Mouse (Mus musculus): Measurements from ENCODE around the gene Iqcf4. TPM values are rescaled to one million over a fixed set of nuclear protein-coding genes. Genes with fewer than 3 reads are reported as not detected.

Gene Iqcf4
- polyA plus RNA-seq, 1 experiment from 2014 or later = not detected

- Histone ChIP-seq H3K4me2 (replicated peaks; ENCODE audit: low read depth, low read length) (no peak overlapping the region), H3K36me3 (ENCODE audit: insufficient read depth, low read length) (no peaks in the 10 kb centered on the region), H3K27ac (ENCODE audit: low read length) (no peak overlapping the region), H3K9me3 (ENCODE audit: low read length) (no peaks in the 10 kb centered on the region), H3K4me3 (ENCODE audit: low read length) (no peak overlapping the region), H3K9ac (replicated peaks; ENCODE audit: low read length) (no peak overlapping the region), H3K27me3 (ENCODE audit: insufficient read depth, low read length) (no peaks in the 10 kb centered on the region), H3K4me1 (ENCODE audit: insufficient read depth, low read length) (no peaks in the 10 kb centered on the region)
- ATAC-seq (ENCODE audit: low FRiP score, low TSS enrichment) = no peak
- 90% methylated on average over 11 of the region's 11 CpGs for WGBS
Observed at GRCm38 (mm10) chr9:106534975-106535374, 35.8 kb downstream of the Iqcf4 start.

DNA sequence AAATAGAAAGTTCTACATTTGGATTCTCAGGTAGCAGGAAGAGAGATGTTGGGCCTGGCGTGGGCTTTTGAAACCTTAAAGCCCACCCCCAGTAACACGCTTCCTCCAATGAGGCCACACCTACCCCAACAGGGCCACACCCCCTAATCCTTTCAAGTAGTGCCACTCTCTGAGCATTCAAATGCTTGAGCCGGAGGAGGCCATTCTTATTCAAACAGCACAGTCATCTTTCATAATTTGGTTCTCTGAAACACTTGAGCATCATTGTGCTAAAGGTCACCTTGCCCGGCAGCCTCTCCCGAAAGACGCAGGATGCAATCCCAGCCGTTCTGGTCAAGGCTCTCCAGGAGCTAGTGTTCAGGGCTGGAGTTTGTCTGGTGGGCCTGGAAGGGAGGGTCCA lies 36.5 kb downstream of the Iqcf4 start:
- no peak overlapping the region for H3K9ac ChIP-seq (replicated peaks; ENCODE audit: low read length)
- 90% methylated on average over 7 of the region's 7 CpGs for WGBS
- H3K27me3 ChIP-seq (ENCODE audit: insufficient read depth, low read length) = no peaks in the 10 kb centered on the region
- no peaks in the 10 kb centered on the region for H3K9me3 ChIP-seq (ENCODE audit: low read length)
- no peak for ATAC-seq (ENCODE audit: low FRiP score, low TSS enrichment)
- H3K4me1 ChIP-seq (ENCODE audit: insufficient read depth, low read length) = no peaks in the 10 kb centered on the region
- H3K4me2 ChIP-seq (replicated peaks; ENCODE audit: low read depth, low read length) = no peak overlapping the region
- no peaks in the 10 kb centered on the region for H3K36me3 ChIP-seq (ENCODE audit: insufficient read depth, low read length)
- H3K4me3 ChIP-seq (ENCODE audit: low read length) = no peak overlapping the region
- H3K27ac ChIP-seq (ENCODE audit: low read length) = no peak overlapping the region

- H3K4me1 ChIP-seq (ENCODE audit: insufficient read depth, low read length) = no peaks in the 10 kb centered on the region
- H3K27ac ChIP-seq (ENCODE audit: low read length) = no peak overlapping the region
- H3K4me2 ChIP-seq (replicated peaks; ENCODE audit: low read depth, low read length) = no peak overlapping the region
- H3K36me3 ChIP-seq (ENCODE audit: insufficient read depth, low read length) = no peaks in the 10 kb centered on the region
- no peaks in the 10 kb centered on the region for H3K9me3 ChIP-seq (ENCODE audit: low read length)
- no peak overlapping the region for H3K9ac ChIP-seq (replicated peaks; ENCODE audit: low read length)
- no peak for ATAC-seq (ENCODE audit: low FRiP score, low TSS enrichment)
- H3K27me3 ChIP-seq (ENCODE audit: insufficient read depth, low read length) = no peaks in the 10 kb centered on the region
- H3K4me3 ChIP-seq (ENCODE audit: low read length) = no peak overlapping the region
- 26% methylated on average over 3 of the region's 3 CpGs for WGBS
Observed at GRCm38 (mm10) chr9:106531833-106532232, 39.0 kb downstream of the Iqcf4 start.

DNA sequence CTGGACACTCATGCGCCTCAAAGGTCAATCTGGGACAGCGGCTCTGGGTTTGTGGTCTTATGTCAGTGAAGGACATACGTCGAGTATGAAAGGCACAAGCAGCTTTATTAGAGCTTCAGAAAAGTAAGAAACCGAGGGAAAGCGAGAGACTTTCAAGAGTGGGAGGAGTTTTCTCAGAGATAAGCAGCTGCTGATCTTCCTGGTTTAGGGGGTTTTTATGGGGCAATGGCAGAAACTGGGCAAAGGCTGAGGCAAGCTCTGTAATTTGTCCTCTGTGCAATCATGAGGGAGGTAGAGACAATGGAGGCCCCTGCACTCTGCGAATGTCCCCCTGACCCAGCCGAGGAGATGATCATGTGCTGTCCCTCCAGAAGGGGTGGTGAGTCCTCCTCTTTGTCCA lies 50.9 kb downstream of the Iqcf4 start:
- Histone ChIP-seq H3K9ac (replicated peaks; ENCODE audit: low read length) (no peak overlapping the region), H3K4me1 (ENCODE audit: insufficient read depth, low read length) (no peaks in the 10 kb centered on the region), H3K27ac (ENCODE audit: low read length) (no peak overlapping the region), H3K27me3 (ENCODE audit: insufficient read depth, low read length) (no peaks in the 10 kb centered on the region), H3K4me3 (ENCODE audit: low read length) (no peak overlapping the region), H3K36me3 (ENCODE audit: insufficient read depth, low read length) (no peaks in the 10 kb centered on the region), H3K9me3 (ENCODE audit: low read length) (no peaks in the 10 kb centered on the region), H3K4me2 (replicated peaks; ENCODE audit: low read depth, low read length) (no peak overlapping the region)
- 73% methylated on average over 8 of the region's 8 CpGs for WGBS
- no peak for ATAC-seq (ENCODE audit: low FRiP score, low TSS enrichment)

DNA sequence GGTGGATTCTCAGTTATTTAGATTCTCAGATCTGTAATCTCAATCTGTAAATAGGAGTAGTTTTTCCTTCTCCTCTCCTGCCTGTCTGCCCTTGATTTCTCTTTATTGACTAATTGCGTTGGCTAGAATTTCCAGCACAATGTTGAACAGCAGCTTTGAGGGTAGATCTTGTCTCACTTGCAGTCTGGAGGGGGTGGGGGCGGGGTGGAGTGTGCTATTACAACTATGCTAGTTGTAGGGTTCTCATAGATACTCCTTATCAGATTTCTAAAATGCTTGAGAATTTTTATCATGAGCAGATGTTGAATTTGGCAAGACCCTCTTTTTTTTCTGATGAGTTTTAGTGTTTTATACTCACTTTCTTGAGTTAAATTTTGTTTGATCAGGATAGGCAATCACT lies 51.4 kb downstream of the Iqcf4 start:
- H3K27ac ChIP-seq (ENCODE audit: low read length) = no peak overlapping the region
- H3K27me3 ChIP-seq (ENCODE audit: insufficient read depth, low read length) = no peaks in the 10 kb centered on the region
- no peak overlapping the region for H3K4me3 ChIP-seq (ENCODE audit: low read length)
- no peak overlapping the region for H3K4me2 ChIP-seq (replicated peaks; ENCODE audit: low read depth, low read length)
- WGBS = 52% methylated on average over 2 of the region's 2 CpGs
- no peaks in the 10 kb centered on the region for H3K9me3 ChIP-seq (ENCODE audit: low read length)
- H3K4me1 ChIP-seq (ENCODE audit: insufficient read depth, low read length) = no peaks in the 10 kb centered on the region
- H3K36me3 ChIP-seq (ENCODE audit: insufficient read depth, low read length) = no peaks in the 10 kb centered on the region
- no peak for ATAC-seq (ENCODE audit: low FRiP score, low TSS enrichment)
- H3K9ac ChIP-seq (replicated peaks; ENCODE audit: low read length) = no peak overlapping the region

Other genes with a start within 250 kb of the Iqcf4 start
- gene Dusp7, start 202.4 kb downstream of the Iqcf4 start, polyA plus RNA-seq (2015; fragmentation: Nextera tagmentation; extraction: Ambion mirVana) = 13.6 and 13.7 TPM in 2 replicates
- 947 and 1,016 TPM in 2 replicates for gene Rpl29, start 141.5 kb downstream of the Iqcf4 start, polyA plus RNA-seq (2015; fragmentation: Nextera tagmentation; extraction: Ambion mirVana)
- 59.1 and 62.4 TPM in 2 replicates for gene Acy1, start 132.7 kb downstream of the Iqcf4 start, polyA plus RNA-seq (2015; fragmentation: Nextera tagmentation; extraction: Ambion mirVana)
- gene Abhd14b, start 123.5 kb downstream of the Iqcf4 start, polyA plus RNA-seq (2015; fragmentation: Nextera tagmentation; extraction: Ambion mirVana) = 45.5 and 48.3 TPM in 2 replicates
- 68.8 and 70.3 TPM in 2 replicates for gene Abhd14a, start 123.3 kb downstream of the Iqcf4 start, polyA plus RNA-seq (2015; fragmentation: Nextera tagmentation; extraction: Ambion mirVana)
- gene Pcbp4, start 117.7 kb downstream of the Iqcf4 start, polyA plus RNA-seq (2015; fragmentation: Nextera tagmentation; extraction: Ambion mirVana) = 119 and 136 TPM in 2 replicates
- 0.31 and 0.41 TPM in 2 replicates for gene Gpr62, start 105.1 kb downstream of the Iqcf4 start, polyA plus RNA-seq (2015; fragmentation: Nextera tagmentation; extraction: Ambion mirVana)
- 56.2 and 59.5 TPM in 2 replicates for gene Rrp9, start 95.0 kb downstream of the Iqcf4 start, polyA plus RNA-seq (2015; fragmentation: Nextera tagmentation; extraction: Ambion mirVana)
- 3.3 and 3.5 TPM in 2 replicates for gene Parp3, start 94.0 kb downstream of the Iqcf4 start, polyA plus RNA-seq (2015; fragmentation: Nextera tagmentation; extraction: Ambion mirVana)
- gene Iqcf1, start 71.0 kb downstream of the Iqcf4 start, polyA plus RNA-seq (2015; fragmentation: Nextera tagmentation; extraction: Ambion mirVana) = not detected in 2 replicates
- gene Iqcf5, start 56.4 kb downstream of the Iqcf4 start, polyA plus RNA-seq (2015; fragmentation: Nextera tagmentation; extraction: Ambion mirVana) = not detected in 2 replicates
- not detected in 2 replicates for gene Iqcf3, start 9.4 kb downstream of the Iqcf4 start, polyA plus RNA-seq (2015; fragmentation: Nextera tagmentation; extraction: Ambion mirVana)
- gene Iqcf6, start 55.6 kb upstream of the Iqcf4 start, polyA plus RNA-seq (2015; fragmentation: Nextera tagmentation; extraction: Ambion mirVana) = not detected in 2 replicates
- not detected in 2 replicates for gene Grm2, start 85.1 kb upstream of the Iqcf4 start, polyA plus RNA-seq (2015; fragmentation: Nextera tagmentation; extraction: Ambion mirVana)
- gene Tex264, start 114.9 kb upstream of the Iqcf4 start, polyA plus RNA-seq (2015; fragmentation: Nextera tagmentation; extraction: Ambion mirVana) = 84.1 and 88.0 TPM in 2 replicates
- gene Rad54l2, start 218.2 kb upstream of the Iqcf4 start, polyA plus RNA-seq (2015; fragmentation: Nextera tagmentation; extraction: Ambion mirVana) = 6.7 and 7.2 TPM in 2 replicates